Mouse (Mus musculus): ENCODE measurements around the gene Shank2. TPM values are rescaled to one million over a fixed set of nuclear protein-coding genes. Genes with fewer than 3 reads are reported as not detected.

The Shank2 gene
- polyA plus RNA-seq, 1 experiment from 2014 or later: 1.5 TPM

DNA sequence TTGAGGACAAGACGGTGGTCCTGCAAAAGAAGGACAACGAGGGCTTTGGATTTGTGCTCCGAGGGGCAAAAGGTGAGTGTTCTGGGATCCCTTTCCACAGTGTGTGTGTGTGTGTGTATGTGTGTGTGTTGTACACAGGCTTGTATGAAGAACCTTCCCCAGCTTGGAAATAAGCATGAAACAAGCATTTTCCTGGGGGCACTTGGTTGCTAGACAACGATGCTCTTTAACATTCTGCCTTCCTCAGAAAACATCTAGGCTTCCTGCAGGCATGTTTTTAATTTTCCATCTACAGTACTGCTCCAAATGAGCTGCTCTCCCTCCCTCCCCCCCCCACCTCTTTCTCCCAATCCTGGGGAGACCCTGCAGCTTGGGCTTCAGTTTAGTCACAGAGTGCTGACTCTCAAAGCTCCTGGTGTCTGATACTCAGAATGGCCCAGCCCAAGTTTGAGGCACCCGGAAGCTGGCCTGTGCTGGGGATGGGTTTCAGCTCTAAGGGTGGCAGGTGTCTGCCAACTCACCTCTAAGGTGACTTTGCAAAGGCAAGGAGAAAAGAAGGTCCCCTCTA lies 283.4 kb downstream of the Shank2 start:
- Histone ChIP-seq H3K4me2 (peak overlapping the region; percentile 87), H3K9ac (peak overlapping the region; percentile 75), H3K4me1 (peaks cover 51% of the 10 kb centered on the region), H3K4me3 (peak overlapping the region; percentile 54), H3K27ac (peak overlapping the region; percentile 94), H3K9me3 (no peaks in the 10 kb centered on the region), H3K27me3 (no peaks in the 10 kb centered on the region), H3K36me3 (no peaks in the 10 kb centered on the region)
- ATAC-seq (ENCODE audit: insufficient number of reproducible peaks, insufficient read depth, low FRiP score, low TSS enrichment, low read depth): no peak
- WGBS: 9% methylated on average over 5 of the region's 5 CpGs

- Histone ChIP-seq H3K4me2 (peak overlapping the region; percentile 87), H3K27me3 (no peaks in the 10 kb centered on the region), H3K4me1 (peaks cover 56% of the 10 kb centered on the region), H3K27ac (0 out of 2 replicates have a peak overlapping the region, but pooled peaks have one; percentile 94), H3K9me3 (no peaks in the 10 kb centered on the region), H3K4me3 (peak overlapping the region; percentile 54; the same call in 1 of the 2 replicates), H3K9ac (0 out of 2 replicates have a peak overlapping the region, but pooled peaks have one; percentile 44), H3K36me3 (no peaks in the 10 kb centered on the region)
- no peak for ATAC-seq (ENCODE audit: insufficient number of reproducible peaks, insufficient read depth, low FRiP score, low TSS enrichment, low read depth)
- WGBS: 86% methylated on average over 4 of the region's 4 CpGs
Observed at GRCm38 (mm10) chr7:144285912-144286311, 284.2 kb downstream of the Shank2 start.

- ATAC-seq (ENCODE audit: insufficient number of reproducible peaks, insufficient read depth, low FRiP score, low TSS enrichment, low read depth): no peak
- Histone ChIP-seq H3K9ac (no peak overlapping the region), H3K9me3 (no peaks in the 10 kb centered on the region), H3K27ac (no peak overlapping the region), H3K4me2 (no peak overlapping the region), H3K27me3 (no peaks in the 10 kb centered on the region), H3K36me3 (no peaks in the 10 kb centered on the region), H3K4me3 (no peak overlapping the region), H3K4me1 (peaks cover 58% of the 10 kb centered on the region)
- WGBS: 77% methylated on average over 6 of the region's 6 CpGs
Observed at GRCm38 (mm10) chr7:144287991-144288390, 286.3 kb downstream of the Shank2 start.

DNA sequence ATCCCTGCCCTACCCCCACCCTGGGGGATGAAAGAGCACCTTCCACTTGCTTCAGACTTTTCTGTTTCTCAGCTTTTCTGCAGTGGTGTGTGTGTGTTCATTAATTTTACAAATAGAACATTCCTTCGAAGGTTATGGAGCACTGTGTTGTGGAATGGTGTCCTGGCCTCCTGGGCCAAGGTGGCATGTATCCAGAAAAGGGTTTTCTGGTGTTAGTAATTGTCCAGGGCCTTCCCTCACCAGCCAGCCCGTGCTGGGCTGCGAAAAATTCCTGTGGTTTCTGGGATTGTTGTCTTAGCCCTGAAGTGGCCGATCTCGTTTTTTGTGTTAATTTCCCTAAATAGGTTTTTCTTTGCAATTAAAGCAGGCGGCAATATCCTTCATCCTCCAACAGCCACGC lies 289.8 kb downstream of the Shank2 start:
- Histone ChIP-seq H3K4me3 (no peak overlapping the region), H3K4me2 (no peak overlapping the region), H3K36me3 (no peaks in the 10 kb centered on the region), H3K9me3 (no peaks in the 10 kb centered on the region), H3K27me3 (no peaks in the 10 kb centered on the region), H3K27ac (no peak overlapping the region), H3K9ac (no peak overlapping the region), H3K4me1 (peaks cover 28% of the 10 kb centered on the region)
- no peak for ATAC-seq (ENCODE audit: insufficient number of reproducible peaks, insufficient read depth, low FRiP score, low TSS enrichment, low read depth)
- 55% methylated on average over 7 of the region's 7 CpGs for WGBS

GRCm38 (mm10) chr7:144293611-144294010 lies 291.9 kb downstream of the Shank2 start:
- no peak overlapping the region for H3K27ac ChIP-seq
- 86% methylated on average over 3 of the region's 3 CpGs for WGBS
- no peak for ATAC-seq (ENCODE audit: insufficient number of reproducible peaks, insufficient read depth, low FRiP score, low TSS enrichment, low read depth)
- H3K9me3 ChIP-seq: no peaks in the 10 kb centered on the region
- H3K27me3 ChIP-seq: no peaks in the 10 kb centered on the region
- no peak overlapping the region for H3K4me2 ChIP-seq
- no peak overlapping the region for H3K4me3 ChIP-seq
- peaks cover 23% of the 10 kb centered on the region for H3K4me1 ChIP-seq
- H3K36me3 ChIP-seq: no peaks in the 10 kb centered on the region
- H3K9ac ChIP-seq: no peak overlapping the region

DNA sequence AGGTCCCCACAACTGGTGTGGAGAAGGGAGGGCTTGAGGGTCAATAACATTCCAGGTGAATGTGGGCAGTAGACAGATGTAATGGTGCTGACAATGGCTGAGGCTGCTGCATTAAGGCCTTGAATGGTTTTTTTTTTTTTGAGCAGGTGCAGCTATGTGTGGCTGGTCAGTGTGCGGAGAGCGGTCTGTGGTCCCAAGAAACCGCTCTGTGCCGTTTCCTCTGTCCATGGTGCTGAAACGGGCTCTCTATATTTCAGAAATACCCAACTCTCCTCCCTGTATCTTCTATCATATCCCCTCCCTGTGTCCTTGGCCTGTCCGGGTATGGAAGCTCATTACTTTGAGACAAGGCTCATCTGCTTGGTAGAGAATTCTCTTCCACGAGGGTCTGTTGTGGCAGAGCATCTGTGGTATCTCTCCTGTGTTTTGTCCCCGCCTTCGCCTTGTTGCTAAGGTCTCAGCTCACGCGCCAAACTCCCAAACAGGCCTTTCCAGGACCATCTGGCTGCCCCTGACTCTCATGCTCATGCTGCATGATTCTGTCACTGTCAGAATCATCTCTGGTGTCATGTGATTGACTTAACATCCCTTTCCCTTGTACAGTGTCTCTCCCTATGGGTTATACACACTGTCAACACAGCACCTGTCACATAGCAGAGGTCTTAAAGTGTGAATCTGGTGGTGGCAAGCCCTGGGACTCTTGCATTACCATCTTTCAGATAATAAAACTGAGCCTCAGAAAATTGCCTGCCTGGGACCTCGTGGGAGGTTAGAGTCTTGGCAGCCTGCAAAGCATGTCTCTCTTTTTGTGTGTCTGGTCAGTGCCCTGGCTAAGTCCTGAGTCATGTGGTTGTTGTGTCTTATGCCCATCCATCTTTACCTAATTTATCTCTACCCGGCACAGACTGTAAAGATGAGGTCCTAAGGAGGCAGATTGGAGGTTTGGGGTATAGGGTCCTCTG lies 292.8 kb downstream of the Shank2 start:
- Histone ChIP-seq H3K9ac (no peak overlapping the region), H3K27ac (no peak overlapping the region), H3K4me2 (no peak overlapping the region), H3K9me3 (no peaks in the 10 kb centered on the region), H3K4me3 (no peak overlapping the region), H3K36me3 (no peaks in the 10 kb centered on the region), H3K27me3 (no peaks in the 10 kb centered on the region), H3K4me1 (peaks cover 19% of the 10 kb centered on the region)
- 42% methylated on average over 13 of the region's 13 CpGs for WGBS
- no peak for ATAC-seq (ENCODE audit: insufficient number of reproducible peaks, insufficient read depth, low FRiP score, low TSS enrichment, low read depth)

GRCm38 (mm10) chr7:144299351-144299750 lies 297.6 kb downstream of the Shank2 start:
- Histone ChIP-seq H3K36me3 (no peaks in the 10 kb centered on the region), H3K9me3 (no peaks in the 10 kb centered on the region), H3K9ac (no peak overlapping the region), H3K4me3 (no peak overlapping the region), H3K4me1 (no peaks in the 10 kb centered on the region), H3K4me2 (no peak overlapping the region), H3K27ac (no peak overlapping the region), H3K27me3 (no peaks in the 10 kb centered on the region)
- 69% methylated on average over 2 of the region's 2 CpGs for WGBS
- ATAC-seq (ENCODE audit: insufficient number of reproducible peaks, insufficient read depth, low FRiP score, low TSS enrichment, low read depth): no peak

- Histone ChIP-seq H3K36me3 (no peaks in the 10 kb centered on the region), H3K9me3 (no peaks in the 10 kb centered on the region), H3K4me2 (no peak overlapping the region), H3K27ac (no peak overlapping the region), H3K4me1 (no peaks in the 10 kb centered on the region), H3K4me3 (no peak overlapping the region), H3K9ac (no peak overlapping the region), H3K27me3 (no peaks in the 10 kb centered on the region)
- no peak for ATAC-seq (ENCODE audit: insufficient number of reproducible peaks, insufficient read depth, low FRiP score, low TSS enrichment, low read depth)
- WGBS: 75% methylated on average over 4 of the region's 4 CpGs
Observed at GRCm38 (mm10) chr7:144301646-144302045, 299.9 kb downstream of the Shank2 start.

- Histone ChIP-seq H3K4me1 (no peaks in the 10 kb centered on the region), H3K36me3 (no peaks in the 10 kb centered on the region), H3K9me3 (no peaks in the 10 kb centered on the region), H3K4me2 (no peak overlapping the region), H3K27me3 (no peaks in the 10 kb centered on the region), H3K27ac (no peak overlapping the region), H3K9ac (no peak overlapping the region), H3K4me3 (no peak overlapping the region)
- no peak for ATAC-seq (ENCODE audit: insufficient number of reproducible peaks, insufficient read depth, low FRiP score, low TSS enrichment, low read depth)
- 73% methylated on average over 5 of the region's 5 CpGs for WGBS
Observed at GRCm38 (mm10) chr7:144302498-144302897, 300.8 kb downstream of the Shank2 start.

DNA sequence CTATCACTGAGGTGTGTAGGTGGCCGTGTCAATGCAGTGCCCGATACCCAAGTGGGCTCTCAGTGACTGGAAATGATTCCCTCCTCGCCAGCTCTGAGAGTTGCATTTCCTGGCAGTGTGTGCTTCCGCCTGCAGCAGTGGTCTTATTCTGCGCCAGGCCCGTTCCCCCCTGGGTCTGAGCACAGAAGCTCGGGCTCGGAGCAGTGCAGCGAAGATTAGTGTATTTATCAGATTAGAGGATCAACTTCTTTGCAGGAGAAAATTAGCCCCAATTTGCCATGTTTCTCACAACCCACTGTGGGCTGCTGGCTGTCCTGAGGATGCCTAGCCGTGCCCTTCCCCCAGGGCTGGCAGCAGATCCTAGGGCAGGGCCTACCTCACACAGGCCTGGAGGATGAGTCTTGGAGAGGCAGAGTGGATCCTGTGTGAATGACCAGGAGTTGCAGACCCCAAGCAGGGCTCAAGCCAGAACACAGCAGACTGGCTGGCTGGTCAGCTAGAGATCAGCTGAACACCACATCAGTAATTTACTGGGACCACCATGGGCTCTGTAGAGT lies 306.2 kb downstream of the Shank2 start:
- no peak for ATAC-seq (ENCODE audit: insufficient number of reproducible peaks, insufficient read depth, low FRiP score, low TSS enrichment, low read depth)
- H3K27ac ChIP-seq: no peak overlapping the region
- H3K4me2 ChIP-seq: no peak overlapping the region
- no peaks in the 10 kb centered on the region for H3K27me3 ChIP-seq
- no peaks in the 10 kb centered on the region for H3K9me3 ChIP-seq
- no peak overlapping the region for H3K4me3 ChIP-seq
- no peaks in the 10 kb centered on the region for H3K36me3 ChIP-seq
- H3K9ac ChIP-seq: no peak overlapping the region
- H3K4me1 ChIP-seq: no peaks in the 10 kb centered on the region
- WGBS: 61% methylated on average over 10 of the region's 10 CpGs

DNA sequence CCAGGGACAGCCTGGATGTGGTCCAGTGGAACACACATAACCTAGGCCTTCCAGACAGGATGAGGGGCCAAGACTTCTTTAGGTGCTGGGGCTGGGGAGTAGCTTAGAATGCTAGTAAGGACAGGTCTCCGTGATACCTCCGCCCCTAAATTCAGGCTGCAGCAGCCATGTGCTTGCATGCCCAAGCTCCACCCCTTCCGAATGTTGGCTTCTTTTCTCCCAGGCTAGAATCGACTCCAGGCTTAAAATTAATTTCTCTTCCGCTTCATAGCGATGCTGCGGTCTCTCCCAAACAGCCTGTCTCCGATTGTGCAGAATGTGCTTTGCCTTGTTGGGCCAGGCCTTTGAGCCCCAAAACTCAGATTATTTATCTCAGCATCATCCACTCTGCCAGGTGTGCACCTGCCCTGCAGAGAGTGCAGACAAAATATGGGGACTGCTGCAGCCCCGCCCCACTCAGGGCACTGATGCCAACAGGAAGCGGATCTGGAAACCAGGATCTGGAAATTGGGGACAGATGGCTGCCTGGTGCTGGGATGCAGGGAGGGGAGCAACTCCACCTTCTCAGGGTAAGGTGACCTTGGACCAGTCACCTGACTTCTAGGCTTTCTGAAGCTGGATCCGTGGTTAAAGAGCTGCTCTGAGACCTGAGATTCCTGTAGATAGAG lies 312.8 kb downstream of the Shank2 start:
- H3K4me1 ChIP-seq: 0 out of 2 replicates have a peak, but pooled peaks cover 2% of the 10 kb centered on the region
- H3K27ac ChIP-seq: no peak overlapping the region
- H3K9me3 ChIP-seq: no peaks in the 10 kb centered on the region
- no peak overlapping the region for H3K4me3 ChIP-seq
- no peaks in the 10 kb centered on the region for H3K36me3 ChIP-seq
- WGBS: 77% methylated on average over 11 of the region's 11 CpGs
- no peak overlapping the region for H3K9ac ChIP-seq
- H3K27me3 ChIP-seq: no peaks in the 10 kb centered on the region
- no peak for ATAC-seq (ENCODE audit: insufficient number of reproducible peaks, insufficient read depth, low FRiP score, low TSS enrichment, low read depth)
- no peak overlapping the region for H3K4me2 ChIP-seq
